Mouse (Mus musculus): ENCODE measurements around the gene Sptbn4. TPM values are rescaled to one million over a fixed set of nuclear protein-coding genes. Genes with fewer than 3 reads are reported as not detected.

Gene Sptbn4
- total RNA-seq, 1 experiment = 9.1 TPM

DNA sequence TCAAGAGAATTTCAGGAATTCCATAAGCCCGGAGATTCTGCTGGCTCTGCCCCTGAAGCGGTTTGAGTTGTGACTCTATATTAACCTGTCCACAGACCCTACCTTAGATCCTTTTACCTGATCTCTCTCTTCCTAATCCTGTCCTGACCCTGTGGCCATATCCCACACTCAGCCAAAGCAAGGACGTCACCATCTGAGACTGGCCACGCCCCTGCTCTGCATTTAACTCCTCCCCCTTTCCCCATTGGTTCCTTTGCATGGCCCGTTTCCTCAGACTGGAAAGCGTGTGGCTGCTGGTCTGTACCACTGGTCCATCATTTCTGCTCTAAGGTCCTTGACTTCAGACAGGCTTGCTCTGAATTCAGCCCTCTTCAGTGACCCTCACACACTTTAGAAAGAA lies 102.0 kb downstream of the Sptbn4 start:
- in situ Hi-C loops (cut with MboI; ENCODE audit: low sequenced_read_pairs in 2 of 2, unreplicated experiment in 2 of 2) = no loop called here
- Histone ChIP-seq H3K27ac (ENCODE audit: insufficient read depth, low read depth, low read length, poor library complexity, severe bottlenecking) (no peak overlapping the region), H3K9me3 (ENCODE audit: control insufficient read depth, insufficient read depth, low read depth, low read length) (no peaks in the 10 kb centered on the region), H3K4me1 (ENCODE audit: control insufficient read depth in 2 of 2, insufficient read depth in 2 of 2, low read length in 2 of 2, poor library complexity in 1 of 2) (peaks cover 2 to 14% of the 10 kb centered on the region in 2 experiments; a peak in 2 of 4 replicates), H3K36me3 (ENCODE audit: control insufficient read depth, insufficient read depth, low read length, poor library complexity, severe bottlenecking) (peaks cover 36% of the 10 kb centered on the region), H3K4me3 (ENCODE audit: insufficient read depth in 1 of 2, low read depth in 1 of 2, low read length in 2 of 2, poor library complexity in 1 of 2, severe bottlenecking in 1 of 2) (0 out of 4 replicates have a peak overlapping the region, but pooled peaks have one; percentile 5 to 18), H3K9ac (ENCODE audit: insufficient read depth, low read depth, low read length, poor library complexity, severe bottlenecking) (no peak overlapping the region)
- DNase-seq (ENCODE audit: low read depth, low spot score) = peak; percentile 91
- TF ChIP-seq ZNF384 (IDR thresholded peaks at IDR 0.05; ENCODE audit: low read depth, low read length) (no peak), CHD2 (IDR thresholded peaks at IDR 0.05; ENCODE audit: low read depth, low read length) (no peak), HCFC1 (IDR thresholded peaks at IDR 0.05; ENCODE audit: borderline replicate concordance, insufficient read depth, low read length) (no peak), MAFK (IDR thresholded peaks at IDR 0.05; ENCODE audit: insufficient read depth, low read depth, low read length) (no peak), ZC3H11A (IDR thresholded peaks at IDR 0.05; ENCODE audit: borderline replicate concordance, low read depth, low read length) (no peak)

DNA sequence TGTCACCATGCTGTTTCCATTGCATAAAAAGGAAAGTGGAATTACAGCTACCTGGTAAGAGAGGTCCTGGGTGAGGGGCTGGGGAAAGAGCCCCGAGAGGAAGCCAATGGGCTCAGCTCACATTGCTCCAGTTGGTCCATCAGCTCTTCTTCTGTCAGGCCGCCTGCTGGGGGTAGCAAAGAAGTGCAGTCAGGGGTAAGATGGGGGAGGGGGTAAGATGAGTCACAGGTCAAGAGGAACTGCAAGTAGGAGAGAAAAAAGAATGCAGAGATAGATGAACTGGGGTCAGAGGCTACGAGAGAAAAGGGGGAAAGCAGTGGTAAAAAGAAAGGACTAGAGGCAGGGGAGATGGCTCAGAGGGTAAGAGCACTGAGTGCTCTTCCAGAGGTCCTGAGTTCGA lies 104.9 kb downstream of the Sptbn4 start:
- H3K9me3 ChIP-seq (ENCODE audit: control insufficient read depth, insufficient read depth, low read depth, low read length) = no peaks in the 10 kb centered on the region
- in situ Hi-C loops (cut with MboI; ENCODE audit: low sequenced_read_pairs in 2 of 2, unreplicated experiment in 2 of 2) = no loop called here

DNA sequence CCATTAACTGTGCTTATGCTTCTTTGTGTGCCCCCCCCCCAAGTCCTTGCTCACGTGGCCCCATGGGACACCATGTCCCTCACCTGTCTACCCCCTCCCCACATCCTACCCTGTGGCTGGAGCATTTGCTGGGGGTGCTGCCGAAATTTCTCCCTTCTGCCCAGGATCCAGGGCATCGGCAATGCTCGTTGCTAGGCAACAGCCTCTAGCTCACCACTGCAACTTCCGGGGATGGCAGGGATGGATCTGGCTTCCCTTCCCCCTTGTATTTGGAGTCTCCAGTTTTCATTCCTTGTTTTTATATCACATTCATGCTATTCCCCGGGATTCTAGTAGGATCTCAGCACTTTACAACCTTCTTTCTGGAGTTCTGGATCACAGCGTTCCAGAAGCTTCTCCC lies 108.0 kb downstream of the Sptbn4 start:
- peaks cover 0 to 10% of the 10 kb centered on the region in 2 experiments for H3K4me1 ChIP-seq (ENCODE audit: control insufficient read depth in 2 of 2, insufficient read depth in 2 of 2, low read length in 2 of 2, poor library complexity in 1 of 2)
- no peak overlapping the region for H3K9ac ChIP-seq (ENCODE audit: insufficient read depth, low read depth, low read length, poor library complexity, severe bottlenecking)
- no peaks in the 10 kb centered on the region for H3K9me3 ChIP-seq (ENCODE audit: control insufficient read depth, insufficient read depth, low read depth, low read length)
- no peak overlapping the region for H3K27ac ChIP-seq (ENCODE audit: insufficient read depth, low read depth, low read length, poor library complexity, severe bottlenecking)
- peaks cover 14% of the 10 kb centered on the region for H3K36me3 ChIP-seq (ENCODE audit: control insufficient read depth, insufficient read depth, low read length, poor library complexity, severe bottlenecking)
- no peak for DNase-seq (ENCODE audit: low read depth, low spot score)
- in situ Hi-C loops (cut with MboI; ENCODE audit: low sequenced_read_pairs in 2 of 2, unreplicated experiment in 2 of 2) = no loop called here
- H3K4me3 ChIP-seq (ENCODE audit: insufficient read depth in 1 of 2, low read depth in 1 of 2, low read length in 2 of 2, poor library complexity in 1 of 2, severe bottlenecking in 1 of 2) = no peak overlapping the region
- TF ChIP-seq CHD2 (IDR thresholded peaks at IDR 0.05; ENCODE audit: low read depth, low read length) (no peak), ZNF384 (IDR thresholded peaks at IDR 0.05; ENCODE audit: low read depth, low read length) (no peak), ZC3H11A (IDR thresholded peaks at IDR 0.05; ENCODE audit: borderline replicate concordance, low read depth, low read length) (no peak), HCFC1 (IDR thresholded peaks at IDR 0.05; ENCODE audit: borderline replicate concordance, insufficient read depth, low read length) (no peak), MAFK (IDR thresholded peaks at IDR 0.05; ENCODE audit: insufficient read depth, low read depth, low read length) (no peak)

More for the DNA sequence above, 104.9 kb downstream of the Sptbn4 start:
- Histone ChIP-seq H3K36me3 (ENCODE audit: control insufficient read depth, insufficient read depth, low read length, poor library complexity, severe bottlenecking) (peaks cover 23% of the 10 kb centered on the region), H3K4me1 (ENCODE audit: control insufficient read depth in 2 of 2, insufficient read depth in 2 of 2, low read length in 2 of 2, poor library complexity in 1 of 2) (peaks cover 2 to 17% of the 10 kb centered on the region in 2 experiments; a peak in 2 of 4 replicates), H3K9ac (ENCODE audit: insufficient read depth, low read depth, low read length, poor library complexity, severe bottlenecking) (no peak overlapping the region), H3K27ac (ENCODE audit: insufficient read depth, low read depth, low read length, poor library complexity, severe bottlenecking) (no peak overlapping the region; the same call in 1 of the 2 replicates), H3K4me3 (ENCODE audit: insufficient read depth in 1 of 2, low read depth in 1 of 2, low read length in 2 of 2, poor library complexity in 1 of 2, severe bottlenecking in 1 of 2) (no peak overlapping the region)
- TF ChIP-seq HCFC1 (IDR thresholded peaks at IDR 0.05; ENCODE audit: borderline replicate concordance, insufficient read depth, low read length) (no peak), ZNF384 (IDR thresholded peaks at IDR 0.05; ENCODE audit: low read depth, low read length) (no peak), ZC3H11A (IDR thresholded peaks at IDR 0.05; ENCODE audit: borderline replicate concordance, low read depth, low read length) (no peak), MAFK (IDR thresholded peaks at IDR 0.05; ENCODE audit: insufficient read depth, low read depth, low read length) (no peak), CHD2 (IDR thresholded peaks at IDR 0.05; ENCODE audit: low read depth, low read length) (no peak)
- no peak for DNase-seq (ENCODE audit: low read depth, low spot score)

DNA sequence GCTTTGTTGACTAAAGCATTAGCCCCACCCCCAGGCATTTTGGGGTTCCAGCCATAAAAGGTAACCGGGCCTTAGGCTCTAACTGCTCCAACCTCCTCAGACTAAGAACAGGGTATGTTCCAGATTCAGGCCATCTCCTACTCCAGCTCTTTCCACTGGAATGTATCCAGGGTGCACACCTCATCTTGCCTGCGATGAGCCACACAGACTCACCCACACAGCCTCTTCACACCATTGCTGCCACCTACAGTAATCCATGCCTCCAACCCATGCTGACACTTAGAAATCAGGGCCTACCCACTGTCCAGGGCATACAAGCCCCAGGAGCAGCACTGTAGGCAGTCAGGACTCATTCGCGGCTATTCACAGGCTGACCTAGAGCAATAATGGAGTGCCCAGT lies 108.4 kb downstream of the Sptbn4 start:
- H3K9me3 ChIP-seq (ENCODE audit: control insufficient read depth, insufficient read depth, low read depth, low read length) = no peaks in the 10 kb centered on the region
- no peak overlapping the region for H3K27ac ChIP-seq (ENCODE audit: insufficient read depth, low read depth, low read length, poor library complexity, severe bottlenecking)
- no peak overlapping the region for H3K9ac ChIP-seq (ENCODE audit: insufficient read depth, low read depth, low read length, poor library complexity, severe bottlenecking)
- in situ Hi-C loops (cut with MboI; ENCODE audit: low sequenced_read_pairs in 2 of 2, unreplicated experiment in 2 of 2) = no loop called here
- TF ChIP-seq HCFC1 (IDR thresholded peaks at IDR 0.05; ENCODE audit: borderline replicate concordance, insufficient read depth, low read length) = no peak
- TF ChIP-seq MAFK (IDR thresholded peaks at IDR 0.05; ENCODE audit: insufficient read depth, low read depth, low read length) = no peak
- TF ChIP-seq CHD2 (IDR thresholded peaks at IDR 0.05; ENCODE audit: low read depth, low read length) = no peak
- no peak for TF ChIP-seq ZNF384 (IDR thresholded peaks at IDR 0.05; ENCODE audit: low read depth, low read length)
- no peak for TF ChIP-seq ZC3H11A (IDR thresholded peaks at IDR 0.05; ENCODE audit: borderline replicate concordance, low read depth, low read length)
- DNase-seq (ENCODE audit: low read depth, low spot score) = no peak
- no peak overlapping the region for H3K4me3 ChIP-seq (ENCODE audit: insufficient read depth in 1 of 2, low read depth in 1 of 2, low read length in 2 of 2, poor library complexity in 1 of 2, severe bottlenecking in 1 of 2)
- peaks cover 0 to 13% of the 10 kb centered on the region in 2 experiments for H3K4me1 ChIP-seq (ENCODE audit: control insufficient read depth in 2 of 2, insufficient read depth in 2 of 2, low read length in 2 of 2, poor library complexity in 1 of 2)
- H3K36me3 ChIP-seq (ENCODE audit: control insufficient read depth, insufficient read depth, low read length, poor library complexity, severe bottlenecking) = peaks cover 10% of the 10 kb centered on the region

Measured in ES-E14 (cell line).